Mouse (Mus musculus) stomach, embryonic 16.5 days (tissue): Measurements from ENCODE around the gene Mnt. TPM values are rescaled to one million over a fixed set of nuclear protein-coding genes. Genes with fewer than 3 reads are reported as not detected.

Experiments used
- ATAC-seq: fragments of 200-750 bp; cut with Nextera tagmentation; 2 replicates; pipeline ENCODE4 v1.8.0; 2017; ENCODE audit warnings: moderate number of reproducible peaks, moderate TSS enrichment; ENCODE audit not compliant: insufficient read depth, low FRiP score
- H3K27ac ChIP-seq: fragments of 300-500 bp; sonication (generic); 2 replicates; pipeline ENCODE4 v1.5.1; 2014; ENCODE audit warnings: low read length
- H3K27me3 ChIP-seq: fragments of 300-500 bp; sonication (generic); 2 replicates; pipeline ENCODE4 v1.6.1; 2014; ENCODE audit warnings: low read length, control low read depth, mixed read lengths; ENCODE audit not compliant: control insufficient read depth, insufficient read depth
- H3K36me3 ChIP-seq: fragments of 300-500 bp; sonication (generic); 2 replicates; pipeline ENCODE4 v1.6.1; 2014; ENCODE audit warnings: low read length; ENCODE audit not compliant: control insufficient read depth, insufficient read depth
- H3K4me1 ChIP-seq: fragments of 300-500 bp; sonication (generic); 2 replicates; pipeline ENCODE4 v1.6.1; 2014; ENCODE audit warnings: low read length, control low read depth, mixed read lengths; ENCODE audit not compliant: control insufficient read depth, insufficient read depth
- H3K4me2 ChIP-seq: fragments of 300-500 bp; sonication (generic); 2 replicates; pipeline ENCODE4 v1.6.1; 2014; ENCODE audit warnings: low read depth, low read length, mixed read lengths
- H3K4me3 ChIP-seq: fragments of 300-500 bp; sonication (generic); replicated peaks from 2 replicates; pipeline ENCODE4 v1.5.1; 2014; ENCODE audit warnings: mild to moderate bottlenecking, low read length
- H3K9ac ChIP-seq: fragments of 300-500 bp; sonication (generic); 2 replicates; pipeline ENCODE4 v1.6.1; 2014; ENCODE audit warnings: low read length
- H3K9me3 ChIP-seq: fragments of 300-500 bp; sonication (generic); replicated peaks from 2 replicates; pipeline ENCODE4 v1.6.1; 2016; ENCODE audit warnings: low read length, control low read depth; ENCODE audit not compliant: control insufficient read depth
- WGBS: fragments of 180-500 bp; shearing (Covaris S2); extraction: QIAGEN DNeasy Blood & Tissue Kit; methylation state at CpG from one replicate; pipeline ENCODE4 v1.1.7; 2014; 5-methylcytosine and 5-hydroxymethylcytosine counted together
- polyA plus RNA-seq: library from polyadenylated mRNA; unstranded; fragments of >200 nt; fragmentation: Nextera tagmentation; extraction: Ambion mirVana; gene quantifications from 2 replicates; pipeline ENCODE4 v1.2.1, GENCODE M21; 2015

The Mnt gene
- polyA plus RNA-seq, 1 experiment from 2014 or later = 3.2 TPM

- Histone ChIP-seq H3K9me3 (no peaks in the 10 kb centered on the region), H3K36me3 (0 out of 2 replicates have a peak, but pooled peaks cover 5% of the 10 kb centered on the region), H3K4me3 (no peak overlapping the region), H3K27me3 (no peaks in the 10 kb centered on the region), H3K4me2 (no peak overlapping the region), H3K27ac (no peak overlapping the region), H3K9ac (no peak overlapping the region), H3K4me1 (no peaks in the 10 kb centered on the region)
- ATAC-seq = no peak
These were observed 14.9 kb upstream of the Mnt start for GRCm38 (mm10) chr11:74815795-74816194.

GRCm38 (mm10) chr11:74820921-74821320, 9.8 kb upstream of the Mnt start:
- no peaks in the 10 kb centered on the region for H3K27me3 ChIP-seq
- no peak overlapping the region for H3K4me3 ChIP-seq
- no peak for ATAC-seq
- H3K9ac ChIP-seq = no peak overlapping the region
- 0 out of 2 replicates have a peak, but pooled peaks cover 5% of the 10 kb centered on the region for H3K36me3 ChIP-seq
- WGBS = 74% methylated on average over 1 of the region's 1 CpGs
- no peaks in the 10 kb centered on the region for H3K9me3 ChIP-seq
- no peak overlapping the region for H3K27ac ChIP-seq
- H3K4me2 ChIP-seq = no peak overlapping the region
- H3K4me1 ChIP-seq = 0 out of 2 replicates have a peak, but pooled peaks cover 2% of the 10 kb centered on the region

GRCm38 (mm10) chr11:74821463-74821862, 9.3 kb upstream of the Mnt start:
- 0 out of 2 replicates have a peak, but pooled peaks cover 5% of the 10 kb centered on the region for H3K36me3 ChIP-seq
- WGBS = 30% methylated on average over 1 of the region's 1 CpGs
- no peak for ATAC-seq

GRCm38 (mm10) chr11:74822746-74823440, 7.8 kb upstream of the Mnt start:
- 0 out of 2 replicates have a peak, but pooled peaks cover 6% of the 10 kb centered on the region for H3K4me1 ChIP-seq
- 85% methylated on average over 7 of the region's 7 CpGs for WGBS
- H3K4me3 ChIP-seq = no peak overlapping the region
- H3K36me3 ChIP-seq = no peaks in the 10 kb centered on the region
- no peak overlapping the region for H3K4me2 ChIP-seq
- no peak for ATAC-seq
- no peak overlapping the region for H3K27ac ChIP-seq
- no peaks in the 10 kb centered on the region for H3K9me3 ChIP-seq
- H3K27me3 ChIP-seq = no peaks in the 10 kb centered on the region
- H3K9ac ChIP-seq = no peak overlapping the region

More at GRCm38 (mm10) chr11:74821463-74821862, 9.3 kb upstream of the Mnt start:
- H3K27me3 ChIP-seq = no peaks in the 10 kb centered on the region
- no peak overlapping the region for H3K4me3 ChIP-seq
- H3K27ac ChIP-seq = no peak overlapping the region
- no peak overlapping the region for H3K4me2 ChIP-seq
- 0 out of 2 replicates have a peak, but pooled peaks cover 4% of the 10 kb centered on the region for H3K4me1 ChIP-seq
- H3K9ac ChIP-seq = no peak overlapping the region
- H3K9me3 ChIP-seq = no peaks in the 10 kb centered on the region

- Histone ChIP-seq H3K4me3 (no peak overlapping the region), H3K9ac (peak overlapping the region; percentile 14; the same call in 1 of the 2 replicates), H3K36me3 (no peaks in the 10 kb centered on the region), H3K27ac (no peak overlapping the region), H3K9me3 (no peaks in the 10 kb centered on the region), H3K4me1 (peaks cover 14% of the 10 kb centered on the region; the same call in 1 of the 2 replicates), H3K4me2 (0 out of 2 replicates have a peak overlapping the region, but pooled peaks have one; percentile 3), H3K27me3 (no peaks in the 10 kb centered on the region)
- ATAC-seq = no peak
- WGBS = 54% methylated on average over 7 of the region's 7 CpGs
These were observed 4.6 kb upstream of the Mnt start for GRCm38 (mm10) chr11:74826151-74826550.

- Histone ChIP-seq H3K4me3 (no peak overlapping the region), H3K9ac (no peak overlapping the region), H3K36me3 (no peaks in the 10 kb centered on the region), H3K27ac (no peak overlapping the region), H3K4me2 (no peak overlapping the region), H3K9me3 (no peaks in the 10 kb centered on the region), H3K27me3 (no peaks in the 10 kb centered on the region), H3K4me1 (peaks cover 14% of the 10 kb centered on the region; the same call in 1 of the 2 replicates)
- 77% methylated on average over 5 of the region's 5 CpGs for WGBS
- no peak for ATAC-seq
These were observed 4.0 kb upstream of the Mnt start for GRCm38 (mm10) chr11:74826702-74827101.

GRCm38 (mm10) chr11:74827791-74828403, 2.8 kb upstream of the Mnt start:
- no peaks in the 10 kb centered on the region for H3K9me3 ChIP-seq
- no peak overlapping the region for H3K9ac ChIP-seq
- H3K36me3 ChIP-seq = no peaks in the 10 kb centered on the region
- no peak overlapping the region for H3K4me2 ChIP-seq
- no peaks in the 10 kb centered on the region for H3K27me3 ChIP-seq
- 59% methylated on average over 7 of the region's 7 CpGs for WGBS
- no peak overlapping the region for H3K27ac ChIP-seq
- ATAC-seq = no peak
- peaks cover 19% of the 10 kb centered on the region; the same call in 1 of the 2 replicates for H3K4me1 ChIP-seq
- H3K4me3 ChIP-seq = no peak overlapping the region

- Histone ChIP-seq H3K36me3 (no peaks in the 10 kb centered on the region), H3K9ac (no peak overlapping the region), H3K4me1 (peaks cover 25% of the 10 kb centered on the region; the same call in 1 of the 2 replicates), H3K4me3 (no peak overlapping the region), H3K27me3 (no peaks in the 10 kb centered on the region), H3K27ac (no peak overlapping the region), H3K9me3 (no peaks in the 10 kb centered on the region), H3K4me2 (no peak overlapping the region)
- 30% methylated on average over 2 of the region's 2 CpGs for WGBS
- ATAC-seq = no peak
These were observed 2.3 kb upstream of the Mnt start for GRCm38 (mm10) chr11:74828404-74828931.

GRCm38 (mm10) chr11:74828965-74829550, 1.7 kb upstream of the Mnt start:
- H3K4me1 ChIP-seq = peaks cover 29% of the 10 kb centered on the region; the same call in 1 of the 2 replicates
- WGBS = 16% methylated on average over 11 of the region's 11 CpGs

More at GRCm38 (mm10) chr11:74828965-74829550, 1.7 kb upstream of the Mnt start:
- Histone ChIP-seq H3K27me3 (no peaks in the 10 kb centered on the region), H3K4me3 (peak overlapping the region; percentile 79), H3K36me3 (no peaks in the 10 kb centered on the region), H3K9ac (no peak overlapping the region), H3K27ac (peak overlapping the region; percentile 100), H3K4me2 (peak overlapping the region; percentile 95), H3K9me3 (no peaks in the 10 kb centered on the region)
- no peak for ATAC-seq
